Mouse (Mus musculus): ENCODE results near the gene Olfr70. TPM values are rescaled to one million over a fixed set of nuclear protein-coding genes. Genes with fewer than 3 reads are reported as not detected.

Gene Olfr70
- polyA plus RNA-seq, 1 experiment from 2014 or later = not detected

- no peaks in the 10 kb centered on the region for H3K9me3 ChIP-seq (ENCODE audit: control insufficient read depth, low read length)
- peaks cover 6% of the 10 kb centered on the region for H3K4me1 ChIP-seq (replicated peaks; ENCODE audit: control insufficient read depth, insufficient read depth, low read length)
- DNase-seq (ENCODE audit: low spot score) = no peak
- H3K27me3 ChIP-seq (replicated peaks; ENCODE audit: control insufficient read depth, insufficient read depth, low read length) = no peaks in the 10 kb centered on the region
- no peak overlapping the region for H3K4me3 ChIP-seq (ENCODE audit: low read depth, low read length)
- H3K27ac ChIP-seq (ENCODE audit: low read depth) = no peak overlapping the region
- H3K4me2 ChIP-seq (ENCODE audit: low read length) = no peak overlapping the region
- no peak for ATAC-seq (replicated peaks; ENCODE audit: low FRiP score, low TSS enrichment, low read depth)
- 89% methylated on average over 4 of the region's 4 CpGs for WGBS
- no peaks in the 10 kb centered on the region for H3K36me3 ChIP-seq (ENCODE audit: control insufficient read depth, insufficient read depth, low read length)
- H3K9ac ChIP-seq (ENCODE audit: low read length) = no peak overlapping the region
Observed at GRCm38 (mm10) chr4:43722191-43722590, 21.6 kb upstream of the Olfr70 start.

DNA sequence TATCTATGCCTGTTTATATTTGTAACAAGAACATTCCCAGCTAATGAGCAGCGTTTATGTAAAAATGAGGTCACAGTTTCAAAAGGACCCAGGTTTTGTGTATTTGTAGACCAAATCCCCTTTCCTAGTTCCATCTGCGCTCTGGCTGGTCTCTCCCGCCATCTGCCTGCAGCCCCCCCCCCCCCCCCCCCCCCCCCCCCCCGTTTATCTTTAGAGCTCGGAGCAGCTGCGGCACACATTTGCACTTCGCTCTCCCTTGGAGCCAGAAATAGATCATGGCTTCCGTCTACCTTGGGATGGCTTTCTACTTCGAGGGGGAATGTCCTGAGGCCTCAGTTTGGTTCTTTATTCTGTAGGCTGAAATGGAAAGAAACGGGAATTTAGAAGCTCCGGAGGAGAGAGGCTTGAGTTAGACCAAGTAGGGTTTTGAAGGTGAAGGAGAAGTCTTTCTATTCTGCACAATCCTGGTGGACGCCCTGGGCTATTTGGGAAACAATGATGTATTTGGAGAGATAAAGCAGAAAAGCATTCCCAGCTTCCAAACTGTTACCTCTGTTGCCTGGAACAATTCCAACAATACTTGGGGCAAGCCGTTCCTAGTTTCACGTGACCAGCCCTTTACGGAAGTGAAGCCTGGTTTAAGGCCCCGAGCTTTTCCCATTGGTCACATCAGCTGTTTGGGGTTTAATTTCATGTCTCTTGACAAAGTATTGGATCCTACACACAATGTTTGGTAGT lies 20.1 kb upstream of the Olfr70 start:
- no peaks in the 10 kb centered on the region for H3K27me3 ChIP-seq (replicated peaks; ENCODE audit: control insufficient read depth, insufficient read depth, low read length)
- no peak overlapping the region for H3K4me3 ChIP-seq (ENCODE audit: low read depth, low read length)
- H3K27ac ChIP-seq (ENCODE audit: low read depth) = peak overlapping the region; percentile 57
- no peaks in the 10 kb centered on the region for H3K36me3 ChIP-seq (ENCODE audit: control insufficient read depth, insufficient read depth, low read length)
- 46% methylated on average over 14 of the region's 16 CpGs for WGBS
- no peak overlapping the region for H3K9ac ChIP-seq (ENCODE audit: low read length)
- no peak for ATAC-seq (replicated peaks; ENCODE audit: low FRiP score, low TSS enrichment, low read depth)
- H3K4me1 ChIP-seq (replicated peaks; ENCODE audit: control insufficient read depth, insufficient read depth, low read length) = no peaks in the 10 kb centered on the region
- no peak for DNase-seq (ENCODE audit: low spot score)
- H3K9me3 ChIP-seq (ENCODE audit: control insufficient read depth, low read length) = no peaks in the 10 kb centered on the region
- H3K4me2 ChIP-seq (ENCODE audit: low read length) = peak overlapping the region; percentile 15; the same call in 1 of the 2 replicates

DNA sequence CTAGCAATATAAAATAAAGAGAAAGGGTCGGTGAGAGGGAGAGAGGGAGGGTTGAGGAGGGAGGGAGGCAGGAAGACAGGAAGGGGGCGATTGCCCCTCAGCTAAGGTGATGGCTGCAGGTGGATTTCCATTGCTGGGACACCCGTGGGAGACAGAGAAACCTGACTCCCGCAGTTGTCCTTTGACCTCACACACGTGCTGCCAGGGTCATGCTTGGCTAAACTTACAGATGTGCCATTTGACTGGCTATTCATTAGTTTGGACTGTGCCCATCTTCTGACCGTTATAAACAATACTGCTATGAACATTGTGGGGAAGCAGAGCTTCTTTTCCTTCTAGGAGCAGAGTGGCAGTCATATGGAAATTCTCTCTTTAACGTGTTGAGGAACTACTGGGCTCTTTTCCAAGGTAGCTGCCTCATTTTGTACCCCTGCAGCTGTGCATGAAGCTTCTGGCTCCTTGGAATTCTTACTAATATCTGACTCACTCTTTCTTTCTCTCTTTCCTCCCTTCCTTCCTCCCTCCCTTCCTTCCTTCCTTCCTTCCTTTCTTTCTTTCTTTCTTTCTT lies 13.1 kb upstream of the Olfr70 start:
- Histone ChIP-seq H3K4me1 (replicated peaks; ENCODE audit: control insufficient read depth, insufficient read depth, low read length) (no peaks in the 10 kb centered on the region), H3K27me3 (replicated peaks; ENCODE audit: control insufficient read depth, insufficient read depth, low read length) (no peaks in the 10 kb centered on the region), H3K4me2 (ENCODE audit: low read length) (no peak overlapping the region), H3K9ac (ENCODE audit: low read length) (no peak overlapping the region), H3K27ac (ENCODE audit: low read depth) (no peak overlapping the region), H3K4me3 (ENCODE audit: low read depth, low read length) (no peak overlapping the region), H3K36me3 (ENCODE audit: control insufficient read depth, insufficient read depth, low read length) (no peaks in the 10 kb centered on the region), H3K9me3 (ENCODE audit: control insufficient read depth, low read length) (no peaks in the 10 kb centered on the region)
- ATAC-seq (replicated peaks; ENCODE audit: low FRiP score, low TSS enrichment, low read depth) = no peak
- 33% methylated on average over 7 of the region's 7 CpGs for WGBS
- no peak for DNase-seq (ENCODE audit: low spot score)

- 7% methylated on average over 2 of the region's 2 CpGs for WGBS
- ATAC-seq (replicated peaks; ENCODE audit: low FRiP score, low TSS enrichment, low read depth) (no peak), DNase-seq (ENCODE audit: low spot score) (peak; percentile 93)
- H3K4me1 ChIP-seq (replicated peaks; ENCODE audit: control insufficient read depth, insufficient read depth, low read length) = no peaks in the 10 kb centered on the region
- no peaks in the 10 kb centered on the region for H3K27me3 ChIP-seq (replicated peaks; ENCODE audit: control insufficient read depth, insufficient read depth, low read length)
- no peak overlapping the region for H3K4me3 ChIP-seq (ENCODE audit: low read depth, low read length)
- no peak overlapping the region for H3K27ac ChIP-seq (ENCODE audit: low read depth)
- H3K36me3 ChIP-seq (ENCODE audit: control insufficient read depth, insufficient read depth, low read length) = no peaks in the 10 kb centered on the region
- no peak overlapping the region for H3K4me2 ChIP-seq (ENCODE audit: low read length)
- H3K9me3 ChIP-seq (ENCODE audit: control insufficient read depth, low read length) = no peaks in the 10 kb centered on the region
- no peak overlapping the region for H3K9ac ChIP-seq (ENCODE audit: low read length)
Observed at GRCm38 (mm10) chr4:43711821-43712220, 11.2 kb upstream of the Olfr70 start.

- H3K4me3 ChIP-seq (ENCODE audit: low read depth, low read length) = no peak within 1 kb of the TSS
- no peaks in the 10 kb centered on the region for H3K27me3 ChIP-seq (replicated peaks; ENCODE audit: control insufficient read depth, insufficient read depth, low read length)
- no peak within 1 kb of the TSS for H3K27ac ChIP-seq (ENCODE audit: low read depth)
- no peak for ATAC-seq (replicated peaks; ENCODE audit: low FRiP score, low TSS enrichment, low read depth)
- no peak within 1 kb of the TSS for H3K4me2 ChIP-seq (ENCODE audit: low read length)
- no peaks in the 10 kb centered on the region for H3K9me3 ChIP-seq (ENCODE audit: control insufficient read depth, low read length)
- WGBS = 78% methylated on average over 6 of the region's 6 CpGs
- DNase-seq (ENCODE audit: low spot score) = no peak
- H3K36me3 ChIP-seq (ENCODE audit: control insufficient read depth, insufficient read depth, low read length) = no peaks in the 10 kb centered on the region
- H3K9ac ChIP-seq (ENCODE audit: low read length) = no peak within 1 kb of the TSS
- no peaks in the 10 kb centered on the region for H3K4me1 ChIP-seq (replicated peaks; ENCODE audit: control insufficient read depth, insufficient read depth, low read length)
Observed at GRCm38 (mm10) chr4:43709869-43710268, 9.3 kb upstream of the Olfr70 start, which contains the start of gene Olfr71. Gene Olfr71, minus strand, starts transcription at chr4:43710255.

DNA sequence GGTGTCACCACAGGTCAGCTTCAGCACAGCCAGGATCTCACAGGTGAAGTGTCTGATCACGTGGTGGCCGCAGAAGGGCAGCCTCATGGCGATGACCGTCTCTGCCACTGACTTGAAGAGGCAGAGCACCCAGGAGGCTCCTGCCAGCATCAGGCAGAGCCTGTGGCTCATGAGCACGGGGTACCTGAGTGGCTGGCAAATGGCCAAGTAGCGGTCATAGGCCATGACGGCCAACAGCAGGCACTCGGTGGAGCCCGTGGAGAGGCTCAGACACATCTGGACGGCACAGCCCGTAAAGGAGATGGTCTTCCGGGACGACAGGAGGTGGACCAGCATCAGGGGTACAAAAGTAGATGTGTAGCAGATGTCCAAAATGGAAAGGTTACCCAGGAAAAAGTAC lies 5.4 kb upstream of the Olfr70 start:
- no peak overlapping the region for H3K4me3 ChIP-seq (ENCODE audit: low read depth, low read length)
- DNase-seq (ENCODE audit: low spot score) (no peak), ATAC-seq (replicated peaks; ENCODE audit: low FRiP score, low TSS enrichment, low read depth) (no peak)
- 75% methylated on average over 13 of the region's 13 CpGs for WGBS
- H3K27ac ChIP-seq (ENCODE audit: low read depth) = no peak overlapping the region
- no peaks in the 10 kb centered on the region for H3K27me3 ChIP-seq (replicated peaks; ENCODE audit: control insufficient read depth, insufficient read depth, low read length)
- H3K4me1 ChIP-seq (replicated peaks; ENCODE audit: control insufficient read depth, insufficient read depth, low read length) = no peaks in the 10 kb centered on the region
- H3K4me2 ChIP-seq (ENCODE audit: low read length) = no peak overlapping the region
- H3K9me3 ChIP-seq (ENCODE audit: control insufficient read depth, low read length) = no peaks in the 10 kb centered on the region
- no peak overlapping the region for H3K9ac ChIP-seq (ENCODE audit: low read length)
- H3K36me3 ChIP-seq (ENCODE audit: control insufficient read depth, insufficient read depth, low read length) = no peaks in the 10 kb centered on the region

GRCm38 (mm10) chr4:43703851-43704250 lies 3.2 kb upstream of the Olfr70 start:
- WGBS = 75% methylated on average over 8 of the region's 8 CpGs
- no peaks in the 10 kb centered on the region for H3K4me1 ChIP-seq (replicated peaks; ENCODE audit: control insufficient read depth, insufficient read depth, low read length)
- H3K36me3 ChIP-seq (ENCODE audit: control insufficient read depth, insufficient read depth, low read length) = no peaks in the 10 kb centered on the region
- H3K9me3 ChIP-seq (ENCODE audit: control insufficient read depth, low read length) = no peaks in the 10 kb centered on the region
- no peak overlapping the region for H3K9ac ChIP-seq (ENCODE audit: low read length)
- no peak overlapping the region for H3K4me3 ChIP-seq (ENCODE audit: low read depth, low read length)
- H3K4me2 ChIP-seq (ENCODE audit: low read length) = no peak overlapping the region
- no peaks in the 10 kb centered on the region for H3K27me3 ChIP-seq (replicated peaks; ENCODE audit: control insufficient read depth, insufficient read depth, low read length)
- ATAC-seq (replicated peaks; ENCODE audit: low FRiP score, low TSS enrichment, low read depth) = no peak
- DNase-seq (ENCODE audit: low spot score) = no peak
- H3K27ac ChIP-seq (ENCODE audit: low read depth) = no peak overlapping the region

GRCm38 (mm10) chr4:43703439-43703838 lies 2.8 kb upstream of the Olfr70 start:
- no peak for ATAC-seq (replicated peaks; ENCODE audit: low FRiP score, low TSS enrichment, low read depth)
- H3K27me3 ChIP-seq (replicated peaks; ENCODE audit: control insufficient read depth, insufficient read depth, low read length) = no peaks in the 10 kb centered on the region
- 78% methylated on average over 6 of the region's 6 CpGs for WGBS

DNA sequence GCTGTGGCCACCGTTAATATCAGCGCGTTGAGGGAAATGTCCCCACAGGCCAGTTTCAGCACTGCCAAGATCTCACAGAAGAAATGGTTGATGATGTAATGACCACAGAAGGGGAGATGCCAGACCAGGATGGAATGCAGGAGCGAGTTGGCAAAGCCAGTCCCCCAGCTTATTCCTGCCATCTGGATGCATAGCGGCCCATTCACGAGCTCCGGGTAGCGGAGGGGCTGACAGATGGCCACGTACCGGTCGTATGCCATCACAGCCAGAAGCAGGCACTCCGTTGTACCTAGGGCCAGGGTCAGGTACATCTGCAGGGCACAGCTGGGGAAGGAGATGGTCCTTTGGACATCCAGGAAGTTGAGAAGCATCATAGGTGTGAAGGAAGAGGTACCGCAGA lies 4.0 kb downstream of the Olfr70 start:
- 92% methylated on average over 13 of the region's 13 CpGs for WGBS
- no peak overlapping the region for H3K9ac ChIP-seq (ENCODE audit: low read length)
- ATAC-seq (replicated peaks; ENCODE audit: low FRiP score, low TSS enrichment, low read depth) (no peak), DNase-seq (ENCODE audit: low spot score) (no peak)
- H3K4me2 ChIP-seq (ENCODE audit: low read length) = no peak overlapping the region
- H3K4me1 ChIP-seq (replicated peaks; ENCODE audit: control insufficient read depth, insufficient read depth, low read length) = no peaks in the 10 kb centered on the region
- no peak overlapping the region for H3K4me3 ChIP-seq (ENCODE audit: low read depth, low read length)
- no peak overlapping the region for H3K27ac ChIP-seq (ENCODE audit: low read depth)
- H3K9me3 ChIP-seq (ENCODE audit: control insufficient read depth, low read length) = no peaks in the 10 kb centered on the region
- H3K27me3 ChIP-seq (replicated peaks; ENCODE audit: control insufficient read depth, insufficient read depth, low read length) = no peaks in the 10 kb centered on the region
- H3K36me3 ChIP-seq (ENCODE audit: control insufficient read depth, insufficient read depth, low read length) = no peaks in the 10 kb centered on the region

More at GRCm38 (mm10) chr4:43703439-43703838, 2.8 kb upstream of the Olfr70 start:
- DNase-seq (ENCODE audit: low spot score) = no peak
- Histone ChIP-seq H3K27ac (ENCODE audit: low read depth) (no peak overlapping the region), H3K4me2 (ENCODE audit: low read length) (no peak overlapping the region), H3K36me3 (ENCODE audit: control insufficient read depth, insufficient read depth, low read length) (no peaks in the 10 kb centered on the region), H3K9ac (ENCODE audit: low read length) (no peak overlapping the region), H3K9me3 (ENCODE audit: control insufficient read depth, low read length) (no peaks in the 10 kb centered on the region), H3K4me1 (replicated peaks; ENCODE audit: control insufficient read depth, insufficient read depth, low read length) (no peaks in the 10 kb centered on the region), H3K4me3 (ENCODE audit: low read depth, low read length) (no peak overlapping the region)
